In the genomic region with DNA sequence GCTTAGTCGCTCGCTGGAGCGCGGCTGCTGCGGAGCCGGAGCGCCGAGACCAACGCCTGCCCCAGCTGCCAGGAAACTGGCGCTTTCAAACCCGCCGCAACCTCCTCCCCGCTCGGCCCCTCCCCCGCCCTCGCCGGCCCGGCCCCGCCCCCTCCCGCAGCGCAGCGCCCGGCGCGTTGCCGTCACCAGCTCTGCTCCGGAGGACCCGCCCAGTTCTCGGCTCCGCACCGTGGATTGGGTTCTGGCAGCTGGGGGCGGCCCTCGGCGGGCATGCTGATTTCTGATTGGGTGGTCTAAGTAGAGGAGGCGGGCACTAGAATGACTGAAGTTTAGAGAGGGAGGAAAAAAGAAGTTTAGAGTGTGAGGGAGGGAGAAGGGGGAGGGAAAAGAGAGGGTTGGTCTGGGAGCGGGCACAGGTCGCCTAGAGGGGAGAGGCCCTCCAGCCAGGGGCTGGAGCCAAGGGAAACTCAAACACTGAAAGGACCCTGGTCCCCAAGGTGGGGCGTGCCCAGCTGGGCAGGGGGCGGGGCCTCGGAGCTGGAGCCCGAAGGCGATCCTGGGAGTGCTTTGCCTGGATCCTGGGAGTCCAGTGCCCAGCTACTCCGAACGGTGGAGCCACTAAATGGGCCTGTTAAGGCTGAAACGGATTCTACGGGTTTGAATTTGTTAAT, we compare ENCODE assay signal across 8 mouse cellular contexts. TPM values are rescaled to one million over a fixed set of nuclear protein-coding genes. Genes with fewer than 3 reads are reported as not detected.
A peak's percentile ranks its signal among the peaks of the same experiment; 100 is the strongest.
DNase-seq lines count a peak whose midpoint lies in the region; ATAC-seq lines count a peak whose summit lies in the region.

A gene (minus strand): TSS at position 80 of the 671 bp plus-strand sequence.

- peak within 1 kb of the TSS; percentile 98 for H3K9ac ChIP-seq in heart, embryonic 14.5 days (ENCODE audit: low read length)
- H3K9ac ChIP-seq in liver, embryonic 13.5 days = peak within 1 kb of the TSS; percentile 83
- peak within 1 kb of the TSS; percentile 92 for H3K9ac ChIP-seq in stomach, embryonic 16.5 days (ENCODE audit: low read length)

- peak; percentile 99 for ATAC-seq in heart, embryonic 14.5 days (ENCODE audit: insufficient number of reproducible peaks, insufficient read depth, low FRiP score, low read depth)
- ATAC-seq in liver, embryonic 13.5 days (ENCODE audit: low read depth) = peak; percentile 98
- peak; percentile 99 for ATAC-seq in stomach, embryonic 16.5 days (ENCODE audit: insufficient read depth, low FRiP score)

- no peaks in the 10 kb centered on the region for H3K27me3 ChIP-seq in heart, embryonic 14.5 days (ENCODE audit: control insufficient read depth, insufficient read depth, low read length)
- peaks cover 21% of the 10 kb centered on the region for H3K27me3 ChIP-seq in liver, embryonic 13.5 days
- H3K27me3 ChIP-seq in stomach, embryonic 16.5 days (ENCODE audit: control insufficient read depth, insufficient read depth, low read length) = no peaks in the 10 kb centered on the region

- DNase-seq in CD4-positive helper T cell, adult 2 months (ENCODE audit: low read depth, low spot score) = peak; percentile 97
- peak; percentile 88 for DNase-seq in c-Kit-negative CD71-positive TER-119-positive erythroid progenitor cells, embryonic 14.5 days (ENCODE audit: low read depth, low spot score)
- peak; percentile 95 for DNase-seq in fibroblast of lung, adult 2 months (ENCODE audit: low read depth)
- DNase-seq in kidney, postnatal 14 days = peak; percentile 99
- peak; percentile 95 for DNase-seq in liver, embryonic 13.5 days
- peak; percentile 98 for DNase-seq in neural tube, embryonic 10.5 days (ENCODE audit: extremely low spot score, low spot score)

- H3K4me3 ChIP-seq in heart, embryonic 14.5 days (ENCODE audit: control insufficient read depth in 1 of 2, insufficient read depth in 1 of 2, low read depth in 1 of 2, low read length in 2 of 2) = peak within 1 kb of the TSS; percentile 97 to 99
- H3K4me3 ChIP-seq in liver, embryonic 13.5 days (replicated peaks) = peak within 1 kb of the TSS; percentile 76
- H3K4me3 ChIP-seq in stomach, embryonic 16.5 days (replicated peaks; ENCODE audit: low read length) = peak within 1 kb of the TSS; percentile 76

- peaks cover 5 to 13% of the 10 kb centered on the region in 2 experiments for H3K4me1 ChIP-seq in heart, embryonic 14.5 days (ENCODE audit: control insufficient read depth in 2 of 2, insufficient read depth in 2 of 2, low read length in 2 of 2)
- peaks cover 28% of the 10 kb centered on the region for H3K4me1 ChIP-seq in liver, embryonic 13.5 days (replicated peaks)
- peaks cover 12% of the 10 kb centered on the region for H3K4me1 ChIP-seq in stomach, embryonic 16.5 days (ENCODE audit: control insufficient read depth, insufficient read depth, low read length)

- no peaks in the 10 kb centered on the region for H3K36me3 ChIP-seq in heart, embryonic 14.5 days (ENCODE audit: control insufficient read depth, insufficient read depth, low read length)
- no peaks in the 10 kb centered on the region for H3K36me3 ChIP-seq in liver, embryonic 13.5 days
- no peaks in the 10 kb centered on the region for H3K36me3 ChIP-seq in stomach, embryonic 16.5 days (ENCODE audit: control insufficient read depth, insufficient read depth, low read length)

- WGBS in heart, embryonic 14.5 days = under 1% methylated on average over 44 of the region's 46 CpGs
- WGBS in liver, embryonic 13.5 days (ENCODE audit: insufficient replicate concordance) = 0% methylated on average over 29 of the region's 46 CpGs
- WGBS in stomach, embryonic 16.5 days = under 1% methylated on average over 46 of the region's 46 CpGs

- H3K4me2 ChIP-seq in heart, embryonic 14.5 days (ENCODE audit: low read length) = peak within 1 kb of the TSS; percentile 77
- H3K4me2 ChIP-seq in liver, embryonic 13.5 days = peak within 1 kb of the TSS; percentile 99
- peak within 1 kb of the TSS; percentile 91 for H3K4me2 ChIP-seq in stomach, embryonic 16.5 days (ENCODE audit: low read depth, low read length)

- peak within 1 kb of the TSS; percentile 98 to 99 for H3K27ac ChIP-seq in heart, embryonic 14.5 days (replicated peaks in 1 of 2; ENCODE audit: control insufficient read depth in 1 of 2, insufficient read depth in 1 of 2, low read depth in 2 of 2, low read length in 2 of 2)
- peak within 1 kb of the TSS; percentile 84 for H3K27ac ChIP-seq in liver, embryonic 13.5 days
- peak within 1 kb of the TSS; percentile 95 for H3K27ac ChIP-seq in stomach, embryonic 16.5 days (ENCODE audit: low read length)

- no peaks in the 10 kb centered on the region for H3K9me3 ChIP-seq in heart, embryonic 14.5 days (ENCODE audit: control insufficient read depth, low read length)
- no peaks in the 10 kb centered on the region for H3K9me3 ChIP-seq in liver, embryonic 13.5 days (replicated peaks)
- H3K9me3 ChIP-seq in stomach, embryonic 16.5 days (replicated peaks; ENCODE audit: control insufficient read depth, low read length) = no peaks in the 10 kb centered on the region

RNA-seq across cellular contexts. Expression of the gene that starts here (rescaled TPM):
- polyA plus RNA-seq in heart, embryonic 14.5 days (2014; fragmentation: Nextera tagmentation; extraction: Ambion mirVana) = 13.1 and 15.3 TPM in 2 replicates
- 1.2 and 1.5 TPM in 2 replicates for polyA plus RNA-seq in liver, embryonic 13.5 days (2015; fragmentation: Nextera tagmentation; extraction: Ambion mirVana)
- polyA plus RNA-seq in stomach, embryonic 16.5 days (2015; fragmentation: Nextera tagmentation; extraction: Ambion mirVana) = 5.5 and 6.3 TPM in 2 replicates

Comparison
In these comparisons a context has a peak if more than half of its experiments do, and no peak if none do; other contexts are left out.
1. Peak in every context shown above with its lines: DNase-seq, ATAC-seq, H3K4me3 ChIP-seq and H3K27ac ChIP-seq.